Mouse (Mus musculus) kidney, adult 2 months (tissue): Measurements from ENCODE around the gene Gps1.

ENCODE experiments used
- CTCF ChIP-seq: fragments of 200-500 bp; conservative IDR thresholded peaks from 2 replicates; pipeline ENCODE4 v1.5.1; 2011; ENCODE audit warnings: low read depth, mild to moderate bottlenecking, control low read depth, low read length, moderate library complexity, mixed read lengths; ENCODE audit not compliant: insufficient read depth, insufficient read length
- POLR2A ChIP-seq: fragments of 200-500 bp; IDR thresholded peaks from one replicate; pipeline ENCODE4 v1.6.1; 2011; ENCODE audit warnings: low read depth, low read length, control low read depth

DNA sequence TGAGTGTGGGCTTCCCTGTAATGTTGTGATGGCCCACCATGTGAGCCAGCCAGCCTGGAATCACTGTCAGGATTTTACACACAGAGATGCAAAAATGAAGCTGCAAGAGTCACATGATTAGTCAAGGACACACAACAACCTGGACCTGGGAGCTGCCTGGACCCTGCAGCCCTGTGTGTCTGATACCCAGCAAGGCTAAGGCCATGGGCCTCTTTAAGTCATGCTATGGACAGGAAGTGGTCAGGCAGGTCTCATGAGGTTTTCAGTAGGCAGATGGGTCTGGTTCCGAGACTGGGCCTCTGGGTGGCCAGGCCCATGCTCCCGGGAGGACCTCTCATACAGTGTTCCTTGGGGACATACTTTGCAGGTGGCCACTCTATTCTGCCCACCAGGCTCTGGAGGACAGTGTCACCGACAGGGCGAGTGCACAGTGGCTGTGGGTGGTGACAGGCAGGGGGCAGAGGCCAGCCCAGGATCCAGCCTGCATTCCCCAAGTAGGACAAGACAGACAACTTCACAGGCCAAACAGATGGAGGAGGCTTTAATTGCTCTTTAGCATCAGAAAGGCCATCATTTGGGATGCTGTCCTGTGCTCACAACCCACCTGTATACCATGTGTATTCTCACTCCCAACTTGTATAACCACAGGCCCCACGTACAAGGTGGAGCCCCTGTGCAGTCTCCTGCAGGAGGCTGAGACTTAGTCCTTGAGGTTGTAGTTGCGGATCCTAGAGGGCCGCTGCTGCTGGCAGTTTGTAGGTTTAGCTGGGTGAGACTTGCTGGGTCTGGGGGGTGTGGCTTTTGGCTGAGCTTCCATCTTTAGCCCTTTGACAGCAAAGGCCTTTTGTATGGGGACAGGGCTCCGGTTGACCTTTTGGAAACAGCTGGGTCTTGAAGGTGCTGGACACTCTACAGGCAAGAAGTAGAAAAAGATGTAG, 42.2 kb downstream of the Gps1 start:
- TF ChIP-seq POLR2A = no peak
- no peak for TF ChIP-seq CTCF
